Mouse (Mus musculus) brain, embryonic 14.5 days (tissue): Measurements from ENCODE around the gene Tmem123.

Experiments
- CTCF ChIP-seq: fragments of 200-500 bp; IDR thresholded peaks from 2 replicates; pipeline ENCODE4 v1.5.1; 2012; ENCODE audit warnings: inconsistent platforms, mild to moderate bottlenecking, moderate library complexity, borderline replicate concordance; ENCODE audit not compliant: insufficient read depth, insufficient read length; ENCODE audit errors: extremely low read depth
- POLR2A ChIP-seq: fragments of 200-500 bp; IDR thresholded peaks from 2 replicates; pipeline ENCODE4 v1.6.1; 2012; ENCODE audit warnings: mild to moderate bottlenecking, inconsistent platforms, borderline replicate concordance; ENCODE audit not compliant: poor library complexity, insufficient read depth, insufficient read length, severe bottlenecking; ENCODE audit errors: extremely low read depth

DNA sequence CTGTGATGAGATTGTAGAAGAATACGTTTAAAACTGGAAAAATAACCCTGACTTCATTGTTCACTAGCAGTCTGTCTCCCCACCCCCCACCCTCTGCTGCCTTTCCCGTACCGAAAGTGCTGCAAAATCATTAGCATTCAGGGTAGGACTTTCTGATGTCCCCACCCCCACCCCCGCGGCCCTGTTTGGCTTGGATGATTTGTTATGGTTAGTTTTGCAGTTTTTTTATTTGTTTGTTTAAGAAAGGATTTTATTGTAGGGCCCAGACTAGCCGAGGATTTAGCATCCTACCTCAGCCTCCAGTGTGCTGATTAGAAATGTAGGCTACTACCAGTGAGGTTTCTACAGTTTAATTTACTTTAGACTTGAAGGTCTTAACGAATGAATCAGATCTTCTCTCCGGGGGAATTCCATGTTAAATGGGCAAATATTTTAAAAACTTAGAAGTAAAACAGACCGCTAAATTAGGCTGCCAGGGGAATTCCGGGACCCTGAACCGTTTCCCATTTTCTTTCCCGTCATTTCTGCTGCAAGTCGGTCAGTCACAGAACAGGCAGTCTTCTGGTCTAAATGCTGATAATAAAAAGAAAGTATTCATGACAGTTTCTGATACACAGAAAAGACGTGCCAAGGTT is 74.1 kb downstream of the Tmem123 start:
- no peak for TF ChIP-seq POLR2A
- TF ChIP-seq CTCF: no peak
